Mouse (Mus musculus) heart, postnatal 0 days (tissue): ENCODE measurements around the gene Acox3.

Experiments used
- CTCF ChIP-seq: IDR thresholded peaks from 2 replicates; pipeline ENCODE4 v1.5.1; 2016; ENCODE audit warnings: antibody characterized with exemption, control low read depth, low read depth
- EP300 ChIP-seq: IDR thresholded peaks from 2 replicates; pipeline ENCODE4 v1.6.1; 2016; ENCODE audit warnings: antibody characterized with exemption, low read depth

DNA sequence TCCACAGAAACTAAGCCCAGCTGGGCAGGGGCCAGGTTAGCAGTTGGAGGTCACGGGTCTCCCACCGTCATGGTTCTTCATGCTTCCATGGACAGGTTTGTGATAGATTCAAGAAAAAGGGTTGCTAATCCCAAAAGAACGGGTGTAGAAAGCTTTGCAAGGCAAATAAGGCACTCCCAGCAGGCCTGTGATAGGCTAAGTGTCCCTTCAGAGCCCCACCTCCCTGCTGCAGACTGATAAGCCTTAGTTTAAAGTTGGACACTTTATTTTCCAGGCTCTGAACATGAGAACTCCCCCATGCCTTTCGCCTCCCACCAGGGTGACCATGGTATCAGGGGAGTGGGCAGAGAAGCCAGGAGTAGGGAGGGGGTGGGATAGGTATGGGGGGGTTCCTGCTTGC, 61.2 kb downstream of the Acox3 start:
- no peak for TF ChIP-seq EP300
- no peak for TF ChIP-seq CTCF
